Mouse (Mus musculus) ovary, postnatal 10 days (tissue): ENCODE data around the gene BC024978.

Experiments
- DNase-seq: peaks from one replicate; pipeline ENCODE4 v3.0.0; 2022; ENCODE audit warnings: low spot score

The BC024978 gene

GRCm38 (mm10) chr7:27195681-27196611 is at the start of gene BC024978, which contains the start of gene Snrpa:
BC024978 (plus strand) TSS chr7:27195781.
Snrpa (minus strand) TSS chr7:27196271.
- peak; percentile 84 for DNase-seq

- DNase-seq = no peak
Observed at GRCm38 (mm10) chr7:27153205-27153764, 42.3 kb upstream of the BC024978 start, which contains the start of gene Cyp2t4. Cyp2t4 (plus strand) TSS chr7:27153714.

- DNase-seq = no peak
Observed at GRCm38 (mm10) chr7:27156005-27156404, 39.6 kb upstream of the BC024978 start.

GRCm38 (mm10) chr7:27158171-27158570 is 37.4 kb upstream of the BC024978 start:
- DNase-seq = no peak

- no peak for DNase-seq
Observed at GRCm38 (mm10) chr7:27159256-27159655, 36.3 kb upstream of the BC024978 start.

GRCm38 (mm10) chr7:27159882-27160281 is 35.7 kb upstream of the BC024978 start:
- DNase-seq = peak; percentile 44

DNA sequence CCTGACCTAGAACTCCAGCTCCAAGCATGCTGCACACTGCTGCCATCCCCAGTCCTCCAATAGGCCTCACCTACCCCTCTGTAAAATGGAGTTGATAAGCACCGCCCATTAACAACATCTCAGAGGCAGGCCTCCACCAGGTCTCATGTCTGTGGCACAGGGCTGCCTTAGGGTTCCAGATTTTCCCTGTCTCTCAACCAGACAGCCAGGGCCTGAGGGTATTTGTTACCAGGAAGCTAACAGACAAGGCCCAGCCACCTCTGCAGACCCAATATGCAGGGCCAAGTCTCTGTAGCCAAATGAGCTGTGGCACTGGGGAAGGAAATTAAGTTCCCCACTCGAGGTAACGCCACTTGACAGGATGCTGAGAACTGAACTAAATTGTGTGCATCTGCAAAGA is 34.7 kb upstream of the BC024978 start:
- DNase-seq = no peak

DNA sequence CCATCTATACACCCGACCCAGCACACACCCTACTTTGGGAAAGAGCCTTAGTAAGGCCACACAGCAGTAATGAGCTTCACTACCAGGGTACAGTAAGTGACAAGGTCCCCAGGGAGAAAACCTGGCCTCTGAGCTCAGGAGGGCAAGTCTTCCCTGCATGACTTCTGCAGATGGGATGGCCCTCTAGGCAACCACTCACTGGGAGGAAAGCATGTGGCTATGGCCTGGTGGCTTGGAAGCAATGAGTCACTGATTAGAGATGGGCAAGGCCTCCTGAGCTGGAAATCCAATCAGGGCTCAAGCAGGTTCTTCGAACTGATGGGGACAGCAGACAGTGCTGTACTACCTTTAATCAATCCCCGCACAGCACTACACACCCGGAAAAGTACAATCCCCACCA is 33.8 kb upstream of the BC024978 start:
- DNase-seq = no peak

GRCm38 (mm10) chr7:27162780-27163449 is 32.7 kb upstream of the BC024978 start:
- no peak for DNase-seq

- no peak for DNase-seq
Observed at GRCm38 (mm10) chr7:27163450-27163805, 32.2 kb upstream of the BC024978 start.

DNA sequence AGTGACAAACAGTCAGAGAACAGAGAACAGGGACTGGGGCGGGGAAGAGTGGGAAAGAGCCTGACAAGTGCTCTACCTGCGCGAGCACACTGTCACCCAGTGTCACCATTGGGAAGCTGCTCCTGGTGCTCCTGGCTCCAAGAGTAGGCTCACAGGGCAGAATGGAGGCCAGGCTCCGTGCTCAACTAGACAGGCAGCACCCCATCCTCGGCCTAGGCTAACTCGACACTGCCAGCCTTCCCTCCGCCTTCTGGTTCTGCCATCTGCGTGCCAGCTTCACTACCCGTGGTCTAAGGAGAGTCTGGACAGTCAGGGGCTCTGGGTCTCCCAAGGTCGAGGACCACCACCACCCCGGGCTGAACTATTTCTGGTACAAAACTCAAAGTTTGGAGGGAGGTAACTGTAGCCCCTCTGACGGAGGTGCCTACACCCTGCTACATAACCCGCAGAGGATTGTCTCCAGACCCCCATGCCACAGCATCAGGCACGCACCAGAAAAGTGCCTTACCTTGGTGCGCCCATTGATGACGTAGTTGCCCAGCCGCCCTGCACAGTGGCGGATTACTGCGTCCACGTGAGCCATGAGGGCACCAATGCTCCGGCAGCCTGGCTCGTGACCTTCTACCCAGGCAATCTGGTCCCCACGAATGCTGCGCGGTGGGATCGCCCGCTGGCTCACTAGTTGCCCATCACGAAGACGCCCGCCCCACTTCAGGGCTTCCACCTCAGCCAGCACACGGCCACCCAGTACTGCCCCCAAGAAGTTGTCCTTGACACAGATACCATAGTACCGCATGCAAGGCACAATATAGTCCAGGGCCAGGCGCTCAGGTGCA is 31.3 kb upstream of the BC024978 start:
- DNase-seq = no peak

DNA sequence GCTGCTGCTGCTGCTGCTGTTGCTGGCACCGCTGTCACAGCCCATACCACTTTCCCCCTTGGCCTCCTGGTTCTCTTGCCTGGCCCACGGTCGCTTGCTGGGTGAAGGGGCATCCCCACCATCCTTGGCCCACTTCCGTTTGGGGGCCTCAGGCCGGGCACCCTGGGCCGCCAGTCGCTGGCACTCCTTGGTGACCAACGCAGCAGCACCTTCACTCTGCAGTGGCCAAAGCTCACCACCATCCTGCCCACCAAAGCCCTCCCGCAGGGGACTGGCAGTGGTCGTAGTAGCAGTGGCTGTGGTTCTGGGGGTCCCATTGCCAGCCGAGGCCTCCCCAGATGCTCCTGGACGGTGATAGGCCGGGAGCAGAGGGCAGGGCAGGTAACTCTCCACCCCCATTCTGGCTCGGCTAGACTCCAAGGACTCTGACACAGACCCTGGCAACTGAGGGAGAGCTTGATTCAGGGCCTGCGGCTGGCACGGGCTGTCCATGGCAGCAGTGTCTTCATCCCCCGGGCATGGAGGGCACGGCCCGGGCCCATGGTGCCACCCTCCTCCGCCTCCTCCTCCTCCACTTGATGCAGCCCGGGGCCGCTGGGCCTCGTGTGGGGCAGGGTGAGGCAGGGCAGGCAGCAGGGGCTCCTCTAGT is 30.4 kb upstream of the BC024978 start:
- DNase-seq = no peak

DNA sequence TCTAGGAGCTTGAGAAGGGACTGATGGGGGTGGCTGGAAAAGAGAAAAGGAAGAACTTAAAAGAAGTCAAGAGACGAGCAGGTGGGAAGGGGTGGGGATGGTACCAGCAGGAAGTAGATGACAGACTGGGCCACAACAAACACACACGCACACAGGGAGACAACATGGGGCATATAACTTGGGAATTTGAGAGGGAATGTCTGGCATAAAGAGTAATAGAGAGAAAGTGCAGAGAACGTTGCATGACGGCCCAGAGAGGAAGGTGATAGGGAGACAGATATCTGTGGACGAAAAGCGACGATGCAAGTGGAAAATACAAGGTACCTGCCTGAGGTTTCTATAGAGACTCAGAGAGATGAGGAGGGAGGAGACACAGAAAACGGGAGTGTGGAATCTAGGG is 29.9 kb upstream of the BC024978 start:
- no peak for DNase-seq

- no peak for DNase-seq
Observed at GRCm38 (mm10) chr7:27166229-27166613, 29.4 kb upstream of the BC024978 start.

GRCm38 (mm10) chr7:27166614-27167474 is 28.7 kb upstream of the BC024978 start, which contains the start of gene Egln2:
Egln2 (minus strand) TSS chr7:27166802.
- peak; percentile 89 for DNase-seq

DNA sequence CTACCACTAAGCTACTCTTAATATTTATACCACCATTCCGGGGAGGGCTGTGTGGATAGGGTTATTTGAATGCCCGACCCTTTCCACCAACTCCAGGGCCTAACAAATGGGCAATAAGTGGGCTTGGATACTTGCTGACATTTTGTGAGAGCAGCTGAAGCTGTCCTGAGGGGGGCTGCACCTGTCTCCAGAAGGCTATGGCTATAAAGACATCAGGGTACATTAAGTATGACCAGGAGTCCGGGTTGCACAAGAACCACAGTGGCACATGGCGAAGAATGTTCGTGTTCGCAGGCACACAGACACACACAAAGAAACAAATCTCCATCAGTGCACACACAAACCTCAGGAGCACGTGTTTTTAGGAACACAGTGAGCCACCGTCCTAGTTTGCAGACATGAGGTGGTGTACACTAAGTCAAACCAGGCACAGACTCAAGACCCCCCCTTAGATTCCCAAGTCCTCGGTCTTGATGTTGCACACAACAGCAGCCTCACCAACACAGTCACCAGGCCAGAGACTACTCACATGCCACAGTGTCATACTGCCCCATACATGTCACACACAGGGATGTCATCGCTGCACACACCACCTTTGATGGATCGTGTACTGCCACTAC is 28.0 kb upstream of the BC024978 start:
- no peak for DNase-seq

DNA sequence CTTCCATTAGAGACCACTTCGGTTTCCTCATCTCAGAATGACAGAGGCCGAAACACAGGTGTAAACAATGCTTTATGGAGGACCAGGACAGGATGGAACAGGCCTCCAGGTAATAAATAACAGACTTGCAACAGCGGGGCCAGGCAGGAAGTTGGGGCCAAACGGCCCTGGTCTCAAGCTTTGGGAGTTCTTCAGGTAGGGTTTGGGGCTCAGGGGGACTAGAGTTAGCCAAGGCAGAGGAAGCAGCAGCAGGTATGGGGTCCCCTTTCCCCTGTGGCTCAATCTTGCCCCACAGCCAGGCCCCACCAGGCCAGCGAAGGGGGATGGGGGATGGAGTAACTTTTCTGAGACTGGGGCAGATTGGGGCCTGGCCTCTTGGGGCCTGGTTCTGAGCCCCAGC is 27.2 kb upstream of the BC024978 start:
- no peak for DNase-seq

GRCm38 (mm10) chr7:27170981-27171380 is 24.6 kb upstream of the BC024978 start:
- DNase-seq = no peak

GRCm38 (mm10) chr7:27174496-27174895 is 21.1 kb upstream of the BC024978 start:
- DNase-seq = no peak

- DNase-seq = no peak
Observed at GRCm38 (mm10) chr7:27174896-27175295, 20.7 kb upstream of the BC024978 start.
